Mouse (Mus musculus) cortical plate, adult 2 months (tissue): Measurements from ENCODE around the gene Glrx.

Experiments
- CTCF ChIP-seq: fragments of 200-500 bp; IDR thresholded peaks from 2 replicates; pipeline ENCODE4 v1.5.1; 2011; ENCODE audit warnings: mild to moderate bottlenecking, control low read depth, low read length; ENCODE audit not compliant: insufficient read depth; ENCODE audit errors: extremely low read depth
- POLR2A ChIP-seq: fragments of 200-500 bp; IDR thresholded peaks from 2 replicates; pipeline ENCODE4 v1.6.1; 2011; ENCODE audit warnings: mild to moderate bottlenecking, low read length, control low read depth; ENCODE audit not compliant: insufficient read depth; ENCODE audit errors: extremely low read depth

DNA sequence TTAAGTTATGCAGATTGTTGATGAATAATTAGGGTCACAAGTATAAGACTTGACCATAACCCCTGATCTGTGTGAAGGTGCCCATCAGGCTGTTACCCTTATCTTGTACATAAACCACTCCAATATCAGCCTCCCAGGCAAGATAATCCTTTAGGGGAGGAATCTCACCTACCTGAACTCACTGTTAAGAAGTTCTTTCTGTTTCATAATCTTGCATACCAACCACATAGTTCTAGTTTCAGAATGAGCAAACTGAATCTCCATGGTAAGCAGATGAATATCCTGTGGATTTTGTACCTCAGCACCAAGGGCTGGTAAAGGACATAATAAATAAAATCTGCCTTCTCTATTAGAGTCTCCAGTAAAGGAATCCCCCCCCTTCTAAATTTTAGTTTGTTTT, 7.0 kb upstream of the Glrx start:
- TF ChIP-seq CTCF (no peak), POLR2A (no peak)
